Mouse (Mus musculus) ovary, adult 2 months (tissue): Measurements from ENCODE around the gene Ccr5. TPM values are rescaled to one million over a fixed set of nuclear protein-coding genes. Genes with fewer than 3 reads are reported as not detected.

Experiments
- polyA plus RNA-seq: library from polyadenylated mRNA; depleted of rRNA; stranded (reverse); fragments of >200 nt; gene quantifications from 2 replicates; pipeline ENCODE4 v1.2.3, GENCODE M21; 2012; rRNA removed

Gene Ccr5
- 0.37 and 0.48 TPM in 2 replicates for polyA plus RNA-seq

GRCm38 (mm10) chr9:124121387-124122184 is at the start of gene Ccr5:
Ccr5 (plus strand) TSS chr9:124121543.

GRCm38 (mm10) chr9:124101723-124102122 is 19.6 kb upstream of the Ccr5 start, which contains the start of gene Ccr2:
Ccr2 (plus strand) TSS chr9:124101950.

Other genes with a start within 250 kb of the Ccr5 start
- gene Ccr1, start 152.9 kb upstream of the Ccr5 start, polyA plus RNA-seq = 0.84 and 1.4 TPM in 2 replicates
- gene Ccr1l1, start 143.1 kb upstream of the Ccr5 start, polyA plus RNA-seq = 0.20 TPM in 1 of 2 replicates, not detected in the other
- gene Ccr3, start 99.6 kb upstream of the Ccr5 start, polyA plus RNA-seq = 0.10 and 0.16 TPM in 2 replicates
- gene Ccr2, start 19.6 kb upstream of the Ccr5 start, polyA plus RNA-seq = 1.5 and 1.6 TPM in 2 replicates
- 1.3 TPM in 2 replicates for gene 2010315B03Rik, start 191.2 kb downstream of the Ccr5 start, polyA plus RNA-seq